Mouse (Mus musculus) lung, postnatal 14 days (tissue): ENCODE data around the gene Acacb.

Experiments
- DNase-seq: peaks from one replicate; pipeline ENCODE4 v3.0.0; 2021

Gene Acacb

GRCm38 (mm10) chr5:114269984-114270383 lies 123.6 kb downstream of the Acacb start:
- DNase-seq: no peak

DNA sequence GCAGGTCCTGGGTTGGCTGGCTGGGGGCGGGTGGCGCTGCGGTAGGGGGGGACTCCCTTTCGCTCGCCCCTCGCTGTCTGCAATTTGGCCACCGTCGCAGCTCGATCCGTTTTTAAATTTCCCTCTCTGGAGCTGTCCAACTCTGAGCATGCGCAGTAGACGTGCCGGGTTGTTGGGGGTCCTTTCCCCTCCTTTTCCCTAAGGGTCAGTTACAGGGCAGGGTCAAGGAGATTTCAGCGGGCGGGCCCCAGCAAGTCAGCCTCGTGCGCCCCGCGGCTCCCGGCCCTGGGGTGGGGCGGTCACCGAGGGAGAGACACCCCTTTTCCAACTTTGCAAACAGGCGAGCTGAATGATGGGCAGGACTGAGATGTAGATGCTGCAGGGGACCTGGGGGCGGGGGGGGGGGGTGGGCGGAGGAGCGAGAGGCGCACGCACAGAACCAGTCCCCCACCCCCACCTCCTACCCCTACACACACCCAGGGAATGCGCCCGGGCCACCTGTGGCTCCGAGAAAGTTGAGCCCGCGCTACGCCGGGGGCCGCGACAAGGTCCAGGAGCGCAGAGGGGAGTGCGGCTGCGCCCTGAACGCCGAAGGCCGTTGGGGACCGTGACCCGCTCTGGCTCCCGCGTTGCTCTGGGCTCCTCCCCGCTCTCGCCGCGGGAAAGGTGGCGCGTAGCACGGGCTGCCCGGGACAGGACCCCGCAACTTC lies 127.5 kb downstream of the Acacb start, which contains the start of gene Foxn4:
Foxn4 (minus strand) TSS at position 115 of the 710 bp plus-strand sequence.
- DNase-seq: no peak

GRCm38 (mm10) chr5:114275339-114275738 lies 129.0 kb downstream of the Acacb start:
- no peak for DNase-seq

DNA sequence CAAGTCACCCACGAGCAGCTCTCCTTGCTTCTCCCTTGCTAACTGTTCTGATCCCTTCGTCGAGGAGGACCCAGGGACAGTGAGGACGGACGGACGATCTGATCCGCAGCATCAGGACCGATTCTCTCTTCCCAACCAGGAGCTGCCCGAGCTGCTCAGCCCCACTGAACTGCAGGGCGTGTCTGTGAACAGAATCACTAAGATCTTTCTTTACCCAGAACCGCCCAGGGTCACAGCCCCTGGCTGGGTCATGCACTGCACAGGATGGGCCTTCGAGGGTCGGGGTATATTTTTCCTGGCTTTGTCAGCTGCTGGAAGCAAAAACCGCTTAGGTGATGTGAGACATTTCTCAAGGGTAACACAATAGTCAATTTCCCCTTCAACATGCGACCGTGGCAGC lies 129.7 kb downstream of the Acacb start:
- DNase-seq: no peak

DNA sequence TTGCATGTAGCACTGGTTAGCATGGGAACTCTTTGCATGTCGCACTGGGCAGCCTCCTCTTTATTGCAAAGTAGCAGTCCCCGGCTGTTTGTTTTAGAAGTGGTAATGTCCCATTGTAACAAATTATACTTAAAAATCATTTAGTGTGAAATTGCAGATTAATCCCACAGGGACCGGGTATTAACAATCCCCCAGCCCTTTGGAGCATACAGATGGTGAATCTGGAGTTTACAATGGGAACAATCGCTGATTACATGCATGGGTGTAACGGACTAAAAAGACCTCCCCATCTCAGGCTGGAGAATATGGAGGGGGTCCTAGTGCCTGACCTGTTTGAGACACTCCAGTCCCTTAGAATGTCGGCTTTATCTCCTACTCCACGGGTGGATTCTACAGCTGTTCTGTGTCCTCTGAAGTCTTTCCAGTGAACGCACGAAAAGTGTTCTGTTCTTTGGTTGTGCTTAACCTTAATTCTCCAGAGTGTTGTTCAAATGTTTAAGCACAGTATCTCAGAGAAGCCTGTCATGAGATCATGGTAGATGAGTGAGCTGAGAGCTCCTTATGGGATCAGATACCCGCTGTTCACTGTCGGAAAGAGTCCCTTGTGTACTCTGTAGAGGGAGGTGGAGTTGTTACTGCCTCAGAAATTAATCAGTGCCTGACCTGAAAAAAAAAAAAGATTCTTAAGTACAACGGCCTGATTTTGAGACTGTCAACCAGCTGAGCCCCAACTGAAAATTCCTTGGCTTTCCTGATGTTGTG lies 133.2 kb downstream of the Acacb start:
- no peak for DNase-seq

- no peak for DNase-seq
Measured at GRCm38 (mm10) chr5:114282346-114282745, 136.0 kb downstream of the Acacb start.

DNA sequence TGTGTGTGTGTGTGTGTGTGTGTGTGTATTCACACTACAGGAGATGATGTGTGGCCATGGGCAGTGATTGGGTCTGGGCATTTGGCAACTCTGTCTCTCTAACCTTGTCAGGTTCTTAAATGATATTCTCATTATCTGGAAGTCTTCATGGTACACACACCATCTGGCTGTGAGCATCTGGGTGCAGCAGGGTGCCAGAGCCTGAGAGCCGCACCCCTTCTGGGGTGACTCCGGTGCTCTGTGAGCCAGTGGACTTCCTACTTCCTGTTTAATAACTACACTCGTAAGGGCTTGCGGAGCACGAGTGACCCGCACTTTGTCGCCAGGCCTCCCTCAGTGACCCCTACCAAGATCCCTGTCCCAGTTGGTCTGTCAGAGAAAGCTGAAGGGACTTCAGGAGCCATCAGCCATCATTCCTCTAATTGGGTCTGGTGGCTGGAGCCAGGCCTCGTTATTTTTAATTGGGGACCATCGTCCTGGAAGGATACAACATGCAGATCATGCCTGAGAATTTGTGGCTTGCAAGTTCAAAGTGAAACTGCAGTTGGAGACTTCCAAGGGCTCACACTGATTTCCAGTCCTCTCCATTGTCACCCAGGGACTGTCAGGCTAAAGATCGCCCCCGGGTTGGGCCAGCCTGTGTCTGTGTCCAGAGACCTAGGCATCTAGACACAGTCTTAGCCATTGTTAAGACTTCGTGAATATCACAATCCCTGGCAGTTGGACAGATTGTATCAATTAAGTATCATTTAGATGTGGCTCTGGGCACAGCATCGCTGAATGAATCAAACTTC lies 138.5 kb downstream of the Acacb start:
- no peak for DNase-seq

- no peak for DNase-seq
Measured at GRCm38 (mm10) chr5:114285398-114285700, 139.0 kb downstream of the Acacb start.

DNA sequence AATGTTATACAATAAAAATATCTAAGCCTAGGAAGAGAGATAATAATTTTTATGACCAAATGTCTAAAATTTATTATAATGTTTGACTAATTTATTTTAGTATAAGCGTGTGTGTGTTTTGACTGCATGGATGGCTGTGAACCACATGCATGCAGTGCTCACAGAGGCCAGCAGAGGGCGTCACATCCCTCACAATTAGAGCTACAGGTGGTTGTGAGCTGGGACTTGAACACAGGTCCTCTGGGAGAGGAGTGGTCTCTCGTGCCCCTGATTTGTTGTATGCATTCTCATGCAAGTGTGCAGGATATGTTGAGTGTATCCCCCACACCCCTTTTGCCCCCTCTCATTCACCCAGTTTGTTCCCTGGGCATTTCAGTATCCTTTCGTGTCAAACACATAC lies 139.8 kb downstream of the Acacb start:
- DNase-seq: no peak

DNA sequence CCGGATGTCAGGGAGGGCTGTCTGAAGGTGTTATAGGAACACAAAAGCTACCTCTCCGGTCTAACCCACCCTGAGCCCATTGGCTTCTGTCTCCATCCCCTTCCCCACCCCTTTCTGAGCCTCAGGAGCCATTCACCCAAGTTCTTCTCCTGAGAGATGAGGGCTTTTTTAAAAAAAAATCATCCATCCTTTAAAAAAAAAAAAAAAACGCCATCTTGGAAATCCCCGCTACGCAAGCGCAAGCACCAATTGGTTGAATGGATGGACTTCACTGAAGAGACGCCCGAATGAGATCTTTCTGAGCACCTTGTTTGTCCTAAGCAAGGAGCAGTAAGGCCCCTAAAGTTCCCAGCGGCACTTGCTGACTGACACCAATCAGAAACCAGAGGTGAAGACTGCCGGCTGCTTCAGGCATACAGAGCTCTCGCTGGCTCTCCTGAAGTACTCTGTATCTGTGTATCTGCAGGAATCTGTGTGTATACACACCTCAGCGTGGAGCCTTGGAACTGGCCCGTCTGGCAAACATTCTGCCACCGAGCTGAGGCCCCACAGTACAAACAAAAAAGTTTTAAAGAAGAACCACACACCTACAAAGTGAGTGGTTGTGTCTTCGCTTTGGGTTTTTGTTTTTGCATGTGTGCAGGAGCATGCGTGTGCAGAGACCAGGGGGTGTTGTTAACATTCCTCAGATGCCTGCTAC lies 140.7 kb downstream of the Acacb start:
- no peak for DNase-seq

- no peak for DNase-seq
Measured at GRCm38 (mm10) chr5:114288396-114288795, 142.1 kb downstream of the Acacb start.

DNA sequence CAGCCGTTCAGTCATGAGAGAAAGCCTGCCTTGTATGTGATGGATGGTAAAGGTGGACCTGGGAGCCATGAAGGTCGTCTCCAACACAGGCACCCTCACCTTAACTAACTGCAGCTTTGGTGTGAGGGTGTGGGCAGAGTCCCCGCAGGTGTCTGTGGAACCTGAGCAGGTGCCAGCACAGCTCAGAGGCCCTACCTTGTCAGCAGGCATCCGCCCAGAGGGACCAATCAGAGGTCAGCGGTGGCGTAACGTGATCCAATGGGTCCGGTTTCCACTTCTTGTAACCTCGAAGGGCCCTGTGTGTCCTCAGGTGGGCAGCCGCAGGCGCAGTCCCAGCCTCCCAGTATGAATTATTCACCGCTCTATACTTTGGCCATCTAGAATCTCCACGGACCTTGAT lies 142.5 kb downstream of the Acacb start, which contains the start of gene Myo1h:
Myo1h (plus strand) TSS at position 293 of the 400 bp plus-strand sequence.
- DNase-seq: no peak

DNA sequence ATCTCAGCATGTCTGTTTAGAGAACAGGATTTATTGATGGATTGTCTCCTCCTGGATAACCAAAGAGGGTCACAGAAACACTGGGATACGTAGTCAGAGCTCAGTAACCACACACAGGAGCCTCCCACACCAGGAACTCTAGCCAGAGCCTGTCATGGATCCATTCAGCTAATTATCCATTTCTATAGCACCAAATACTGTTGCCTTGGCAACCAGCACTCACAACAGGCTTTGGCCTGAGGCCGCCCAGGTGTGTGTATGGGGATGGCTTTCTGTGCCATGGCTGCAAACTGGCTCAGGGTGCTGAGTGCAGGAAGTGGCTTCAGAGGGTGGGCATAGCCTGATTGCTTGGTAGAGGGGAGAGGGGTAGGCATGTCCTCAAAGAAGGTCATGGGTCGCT lies 143.7 kb downstream of the Acacb start:
- DNase-seq: no peak

DNA sequence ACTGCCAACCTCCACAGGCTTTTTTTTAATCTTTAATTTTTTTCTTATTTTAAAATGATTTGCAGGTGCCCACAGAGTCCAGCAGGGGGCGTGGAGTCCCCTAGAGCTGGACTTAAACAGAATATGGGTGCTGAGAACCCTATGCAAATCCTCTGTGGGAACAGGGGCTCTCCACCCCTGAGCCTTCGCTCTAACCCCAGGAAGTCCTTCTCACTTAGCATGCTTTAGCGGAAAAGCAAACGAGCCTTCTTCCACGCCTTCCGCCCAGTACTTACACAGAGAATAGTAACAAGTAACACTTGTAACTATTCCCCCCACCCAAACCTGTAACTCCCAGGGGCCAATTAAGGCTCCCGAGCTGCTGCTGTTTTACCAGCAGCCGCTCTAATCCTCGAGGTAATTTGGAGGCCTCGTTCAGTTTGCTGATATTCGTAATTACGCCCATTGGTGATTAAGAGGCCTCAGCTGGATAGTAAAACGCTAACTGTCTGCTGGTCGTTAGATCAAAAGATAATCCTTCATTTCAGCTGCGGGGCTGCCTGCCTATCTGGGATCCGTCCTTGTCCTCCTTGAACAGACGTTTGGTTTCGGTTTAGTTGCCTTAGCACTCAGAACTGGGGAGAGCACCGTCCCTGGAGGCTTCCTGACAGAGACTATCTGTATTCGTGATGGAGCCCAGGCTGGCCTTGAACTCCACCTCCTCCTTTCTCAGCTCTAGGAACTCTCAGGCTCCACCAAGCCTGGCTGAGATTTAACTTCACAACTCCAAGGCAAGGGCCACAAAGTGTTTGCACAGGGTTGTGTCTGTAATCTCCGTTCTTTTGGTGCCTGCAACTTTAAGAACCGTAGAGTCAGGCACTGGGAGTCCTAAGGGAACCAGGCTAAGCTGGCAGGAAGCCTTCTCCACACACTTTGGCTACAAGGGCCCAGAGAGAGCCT lies 150.6 kb downstream of the Acacb start:
- no peak for DNase-seq

GRCm38 (mm10) chr5:114298212-114298894 lies 152.0 kb downstream of the Acacb start:
- no peak for DNase-seq

DNA sequence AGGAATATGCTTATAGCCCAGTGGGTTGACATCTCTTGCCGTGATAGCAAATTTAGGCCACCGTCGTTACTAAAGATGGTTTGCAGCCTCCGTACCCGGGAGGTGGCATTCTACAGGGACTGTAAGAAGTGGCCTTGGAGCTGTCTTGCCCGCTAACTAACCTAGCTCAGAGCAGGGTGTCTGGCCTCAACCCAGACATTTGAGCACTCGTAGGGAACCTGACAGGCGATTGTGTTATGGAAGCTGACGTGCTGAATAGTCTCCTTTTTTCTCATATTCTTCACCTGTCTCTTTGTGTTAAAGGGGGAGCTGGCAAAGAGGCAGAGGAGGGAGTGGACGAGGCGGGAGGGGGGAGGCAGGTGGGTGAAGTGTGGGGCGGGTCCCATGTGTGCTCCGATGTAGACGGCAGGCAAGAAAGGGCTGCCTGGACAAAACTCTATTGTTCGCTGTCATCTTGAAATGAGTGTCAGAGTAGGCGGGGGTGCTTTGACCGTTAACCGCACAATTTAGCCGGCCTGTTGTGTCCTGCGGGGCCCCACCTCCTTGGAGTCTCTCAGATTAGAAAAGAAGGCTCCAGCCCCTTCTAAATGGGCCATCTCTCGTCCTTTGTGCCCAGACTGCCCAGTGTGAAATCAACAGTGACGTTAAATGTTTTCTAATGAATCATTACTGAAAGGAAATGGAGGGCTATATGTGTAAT lies 153.0 kb downstream of the Acacb start:
- no peak for DNase-seq

DNA sequence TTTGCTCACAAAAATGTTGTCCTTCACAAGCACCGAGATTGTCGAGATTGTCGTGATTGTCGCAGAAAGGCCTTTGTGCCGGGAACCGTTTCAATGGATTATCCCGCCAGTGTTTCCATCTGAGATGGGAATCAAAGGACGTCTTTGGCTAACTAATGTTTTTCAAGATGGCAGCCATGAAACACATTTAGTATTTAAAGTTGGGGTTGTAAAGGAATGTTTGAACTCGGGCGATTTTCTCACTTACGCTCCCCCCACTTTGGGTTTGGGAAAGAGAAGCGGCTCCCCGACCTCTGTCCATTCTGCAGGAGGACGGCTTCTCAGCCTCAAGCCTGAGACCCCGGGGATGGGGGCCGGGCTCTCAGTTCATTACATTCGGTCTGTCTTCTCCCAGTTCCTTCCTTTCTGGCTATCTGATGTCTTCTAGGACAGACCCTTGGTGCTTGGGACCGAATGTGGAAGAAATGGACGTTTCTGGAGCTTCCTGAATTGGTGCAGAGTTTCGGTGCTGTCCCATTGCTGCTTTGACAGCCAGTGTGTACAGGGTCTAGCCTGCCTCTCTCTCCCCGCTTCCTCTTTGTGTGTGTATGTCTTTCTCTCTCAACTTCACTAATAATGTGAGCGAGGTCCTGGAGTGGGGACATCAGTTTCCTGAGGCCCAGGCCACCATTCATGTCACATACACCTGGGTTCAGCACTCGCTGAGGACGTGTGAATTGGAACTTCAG lies 153.7 kb downstream of the Acacb start:
- no peak for DNase-seq
